Mouse (Mus musculus) intestine, embryonic 14.5 days (tissue): ENCODE data around the gene Eif2a. TPM values are rescaled to one million over a fixed set of nuclear protein-coding genes. Genes with fewer than 3 reads are reported as not detected.

Source experiments
- ATAC-seq: fragments of 200-750 bp; cut with Nextera tagmentation; replicated peaks from 2 replicates; pipeline ENCODE4 v1.8.0; 2017; ENCODE audit warnings: low read depth, moderate number of reproducible peaks, moderate TSS enrichment, moderate library complexity; ENCODE audit not compliant: low FRiP score, low TSS enrichment
- DNase-seq: peaks from one replicate; pipeline ENCODE4 v3.0.0-alpha.2; 2018; ENCODE audit warnings: low spot score
- H3K27ac ChIP-seq: fragments of 300-500 bp; sonication (generic); 2 replicates; pipeline ENCODE4 v1.5.1; 2014; ENCODE audit warnings: low read depth, mild to moderate bottlenecking, control low read depth
- H3K27me3 ChIP-seq: fragments of 300-500 bp; sonication (generic); replicated peaks from 2 replicates; pipeline ENCODE4 v1.6.1; 2014; ENCODE audit warnings: low read length, control low read depth; ENCODE audit not compliant: control insufficient read depth, insufficient read depth
- H3K36me3 ChIP-seq: fragments of 300-500 bp; sonication (generic); 2 replicates; pipeline ENCODE4 v1.6.1; 2014; ENCODE audit warnings: low read length, control low read depth; ENCODE audit not compliant: control insufficient read depth, insufficient read depth
- H3K4me1 ChIP-seq: fragments of 300-500 bp; sonication (generic); replicated peaks from 2 replicates; pipeline ENCODE4 v1.6.1; 2014; ENCODE audit warnings: low read length, control low read depth, mixed read lengths; ENCODE audit not compliant: control insufficient read depth, insufficient read depth
- H3K4me2 ChIP-seq: fragments of 300-500 bp; sonication (generic); 2 replicates; pipeline ENCODE4 v1.6.1; 2014; ENCODE audit warnings: low read length
- H3K4me3 ChIP-seq: fragments of 300-500 bp; sonication (generic); 2 replicates; pipeline ENCODE4 v1.5.1; 2014; ENCODE audit warnings: low read depth, low read length, control low read depth, mixed read lengths
- H3K9ac ChIP-seq: fragments of 300-500 bp; sonication (generic); 2 replicates; pipeline ENCODE4 v1.6.1; 2014; ENCODE audit warnings: mild to moderate bottlenecking, low read length
- H3K9me3 ChIP-seq: fragments of 300-500 bp; sonication (generic); 2 replicates; pipeline ENCODE4 v1.6.1; 2016; ENCODE audit warnings: low read length, control low read depth; ENCODE audit not compliant: control insufficient read depth
- WGBS: fragments of 180-500 bp; shearing (Covaris S2); extraction: QIAGEN DNeasy Blood & Tissue Kit; methylation state at CpG from one replicate; pipeline ENCODE4 v1.1.7; 2014; 5-methylcytosine and 5-hydroxymethylcytosine counted together
- polyA plus RNA-seq: library from polyadenylated mRNA; unstranded; fragments of >200 nt; fragmentation: Nextera tagmentation; extraction: Ambion mirVana; gene quantifications from 2 replicates; pipeline ENCODE4 v1.2.1, GENCODE M21; 2014

The Eif2a gene
- polyA plus RNA-seq, 1 experiment from 2014 or later: 53.8 TPM

- 67% methylated on average over 5 of the region's 5 CpGs for WGBS
These were observed 8.4 kb upstream of the Eif2a start for GRCm38 (mm10) chr3:58517258-58517657.

GRCm38 (mm10) chr3:58517800-58518199 lies 7.8 kb upstream of the Eif2a start:
- 82% methylated on average over 5 of the region's 5 CpGs for WGBS
- H3K9me3 ChIP-seq: no peaks in the 10 kb centered on the region
- H3K4me1 ChIP-seq: no peaks in the 10 kb centered on the region
- no peak overlapping the region for H3K27ac ChIP-seq
- peaks cover 14% of the 10 kb centered on the region for H3K36me3 ChIP-seq
- ATAC-seq (no peak), DNase-seq (no peak)
- H3K4me3 ChIP-seq: no peak overlapping the region
- H3K4me2 ChIP-seq: no peak overlapping the region
- no peak overlapping the region for H3K9ac ChIP-seq
- H3K27me3 ChIP-seq: no peaks in the 10 kb centered on the region

More at GRCm38 (mm10) chr3:58517258-58517657, 8.4 kb upstream of the Eif2a start:
- Histone ChIP-seq H3K9me3 (no peaks in the 10 kb centered on the region), H3K36me3 (peaks cover 8% of the 10 kb centered on the region), H3K4me3 (no peak overlapping the region), H3K27ac (no peak overlapping the region), H3K4me1 (no peaks in the 10 kb centered on the region), H3K27me3 (no peaks in the 10 kb centered on the region), H3K9ac (no peak overlapping the region), H3K4me2 (no peak overlapping the region)
- DNase-seq (no peak), ATAC-seq (no peak)

GRCm38 (mm10) chr3:58518962-58519361 lies 6.7 kb upstream of the Eif2a start:
- no peak overlapping the region for H3K4me3 ChIP-seq
- no peak overlapping the region for H3K4me2 ChIP-seq
- H3K9ac ChIP-seq: no peak overlapping the region
- H3K27me3 ChIP-seq: no peaks in the 10 kb centered on the region
- DNase-seq (no peak), ATAC-seq (no peak)
- 83% methylated on average over 2 of the region's 2 CpGs for WGBS
- H3K9me3 ChIP-seq: no peaks in the 10 kb centered on the region
- 0 out of 2 replicates have a peak, but pooled peaks cover 4% of the 10 kb centered on the region for H3K4me1 ChIP-seq
- H3K36me3 ChIP-seq: peaks cover 23% of the 10 kb centered on the region
- H3K27ac ChIP-seq: no peak overlapping the region

GRCm38 (mm10) chr3:58519536-58519935 lies 6.1 kb upstream of the Eif2a start:
- Histone ChIP-seq H3K4me2 (no peak overlapping the region), H3K36me3 (peaks cover 23% of the 10 kb centered on the region), H3K27ac (no peak overlapping the region), H3K27me3 (no peaks in the 10 kb centered on the region), H3K9me3 (no peaks in the 10 kb centered on the region), H3K9ac (no peak overlapping the region), H3K4me1 (peaks cover 9% of the 10 kb centered on the region; the same call in 1 of the 2 replicates), H3K4me3 (no peak overlapping the region)
- no peak for DNase-seq
- no peak for ATAC-seq
- WGBS: 69% methylated on average over 3 of the region's 3 CpGs

- no peak overlapping the region for H3K27ac ChIP-seq
- H3K27me3 ChIP-seq: no peaks in the 10 kb centered on the region
- peaks cover 9% of the 10 kb centered on the region; the same call in 1 of the 2 replicates for H3K4me1 ChIP-seq
- no peaks in the 10 kb centered on the region for H3K9me3 ChIP-seq
- no peak overlapping the region for H3K4me2 ChIP-seq
- H3K36me3 ChIP-seq: peaks cover 23% of the 10 kb centered on the region
- no peak overlapping the region for H3K4me3 ChIP-seq
- no peak overlapping the region for H3K9ac ChIP-seq
- DNase-seq: no peak
- ATAC-seq: no peak
- 85% methylated on average over 6 of the region's 6 CpGs for WGBS
These were observed 5.3 kb upstream of the Eif2a start for GRCm38 (mm10) chr3:58520286-58520685.

- no peaks in the 10 kb centered on the region for H3K27me3 ChIP-seq
- no peak overlapping the region for H3K27ac ChIP-seq
- no peaks in the 10 kb centered on the region for H3K9me3 ChIP-seq
- peaks cover 9% of the 10 kb centered on the region; the same call in 1 of the 2 replicates for H3K4me1 ChIP-seq
- 87% methylated on average over 2 of the region's 2 CpGs for WGBS
- no peak overlapping the region for H3K4me3 ChIP-seq
- peaks cover 23% of the 10 kb centered on the region for H3K36me3 ChIP-seq
- H3K4me2 ChIP-seq: no peak overlapping the region
- H3K9ac ChIP-seq: no peak overlapping the region
- DNase-seq (no peak), ATAC-seq (no peak)
These were observed 4.3 kb upstream of the Eif2a start for GRCm38 (mm10) chr3:58521361-58521760.

GRCm38 (mm10) chr3:58523386-58523785 lies 2.2 kb upstream of the Eif2a start:
- Histone ChIP-seq H3K27ac (no peak overlapping the region), H3K4me2 (no peak overlapping the region), H3K9me3 (no peaks in the 10 kb centered on the region), H3K36me3 (peaks cover 23% of the 10 kb centered on the region), H3K4me1 (peaks cover 15% of the 10 kb centered on the region; the same call in 1 of the 2 replicates), H3K4me3 (no peak overlapping the region), H3K9ac (no peak overlapping the region), H3K27me3 (no peaks in the 10 kb centered on the region)
- ATAC-seq: no peak
- WGBS: 92% methylated on average over 3 of the region's 3 CpGs
- no peak for DNase-seq

- WGBS: 54% methylated on average over 4 of the region's 4 CpGs
- Histone ChIP-seq H3K9me3 (no peaks in the 10 kb centered on the region), H3K4me1 (peaks cover 15% of the 10 kb centered on the region; the same call in 1 of the 2 replicates), H3K27me3 (no peaks in the 10 kb centered on the region), H3K36me3 (peaks cover 23% of the 10 kb centered on the region), H3K27ac (no peak overlapping the region), H3K4me3 (peak overlapping the region; percentile 94), H3K4me2 (peak overlapping the region; percentile 83), H3K9ac (peak overlapping the region; percentile 96)
- ATAC-seq (no peak), DNase-seq (no peak)
These were observed 1.4 kb upstream of the Eif2a start for GRCm38 (mm10) chr3:58524246-58524645.

GRCm38 (mm10) chr3:58525166-58525565 lies 455 bp upstream of the Eif2a start:
- Histone ChIP-seq H3K36me3 (peaks cover 23% of the 10 kb centered on the region), H3K4me1 (peaks cover 15% of the 10 kb centered on the region; the same call in 1 of the 2 replicates), H3K27me3 (no peaks in the 10 kb centered on the region), H3K9me3 (no peaks in the 10 kb centered on the region), H3K27ac (peak overlapping the region; percentile 93), H3K4me3 (peak overlapping the region; percentile 94), H3K4me2 (peak overlapping the region; percentile 83), H3K9ac (peak overlapping the region; percentile 96)
- DNase-seq (no peak), ATAC-seq (peak; percentile 32)
- under 1% methylated on average over 40 of the region's 40 CpGs for WGBS
